ENCODE assay signal across 10 mouse cellular contexts in the genomic region with DNA sequence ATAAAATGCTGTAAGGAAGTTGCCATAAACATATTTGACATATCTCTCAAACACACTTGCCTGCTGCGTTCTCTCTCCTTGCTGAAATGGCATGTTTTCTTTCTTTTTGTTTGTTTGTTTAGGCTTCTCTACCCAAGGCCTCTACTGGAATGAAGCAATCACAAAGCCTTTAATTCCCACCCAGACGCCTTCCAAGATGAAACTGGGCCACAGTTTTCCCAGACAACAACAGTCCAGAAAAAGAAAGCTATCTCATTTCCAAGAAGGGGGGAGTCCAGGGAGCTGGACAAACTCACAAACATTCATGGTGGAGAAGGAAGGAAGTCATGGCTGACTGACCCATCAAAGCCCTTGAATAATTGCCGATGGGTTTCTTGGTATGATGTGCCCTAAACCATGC.
DNase-seq lines count a peak whose midpoint lies in the region; ATAC-seq and TF ChIP-seq lines count a peak whose summit lies in the region.
"Had no signal": no experiment of that assay in that cellular context is flagged by ENCODE, and none has a peak within 500 bp of the region (broad histone marks: within the 10 kb centered on the region; RNA-seq: fewer than 3 reads in every experiment).

No protein-coding gene starts in this region.

- no peak for ATAC-seq in intestine, postnatal 0 days
- ATAC-seq in lung, embryonic 14.5 days (ENCODE audit: insufficient read depth), result no peak

- no peaks in the 10 kb centered on the region for H3K36me3 ChIP-seq in intestine, postnatal 0 days (ENCODE audit: control insufficient read depth, insufficient read depth)
- no peaks in the 10 kb centered on the region for H3K36me3 ChIP-seq in lung, embryonic 14.5 days (ENCODE audit: insufficient read depth)
- H3K36me3 ChIP-seq: neural tube, embryonic 13.5 days had no signal

- peak overlapping the region; percentile 49 for H3K27ac ChIP-seq in brown adipose tissue, adult 24 weeks (replicated peaks; ENCODE audit: low read depth, low read length)
- peak overlapping the region; percentile 46; the same call in 1 of the 2 replicates for H3K27ac ChIP-seq in intestine, postnatal 0 days (ENCODE audit: low read depth, low read length)
- peak overlapping the region; percentile 93 for H3K27ac ChIP-seq in lung, embryonic 14.5 days (ENCODE audit: low read depth)

- no peaks in the 10 kb centered on the region for H3K27me3 ChIP-seq in intestine, postnatal 0 days (replicated peaks; ENCODE audit: control insufficient read depth, insufficient read depth, low read length)
- H3K27me3 ChIP-seq in lung, embryonic 14.5 days (ENCODE audit: insufficient read depth, low read length), result no peaks in the 10 kb centered on the region

- no peak for TF ChIP-seq CTCF in intestine, postnatal 0 days (IDR thresholded peaks at IDR 0.05; ENCODE audit: low read depth)
- no peak for TF ChIP-seq CTCF in lung, embryonic 14.5 days (IDR thresholded peaks at IDR 0.05; ENCODE audit: low read depth)

- 0 out of 2 replicates have a peak, but pooled peaks cover 2% of the 10 kb centered on the region for H3K4me1 ChIP-seq in brown adipose tissue, adult 24 weeks (ENCODE audit: control insufficient read depth, insufficient read depth, insufficient read length, low read length)
- no peaks in the 10 kb centered on the region for H3K4me1 ChIP-seq in intestine, postnatal 0 days (replicated peaks; ENCODE audit: control insufficient read depth, insufficient read depth, low read length)
- peaks cover 13% of the 10 kb centered on the region for H3K4me1 ChIP-seq in lung, embryonic 14.5 days (ENCODE audit: insufficient read depth)

- no peaks in the 10 kb centered on the region for H3K9me3 ChIP-seq in intestine, postnatal 0 days (ENCODE audit: control insufficient read depth)
- no peaks in the 10 kb centered on the region for H3K9me3 ChIP-seq in lung, embryonic 14.5 days (ENCODE audit: low read depth, low read length)
- H3K9me3 ChIP-seq: neural tube, embryonic 13.5 days had no signal

- DNase-seq in heart, adult 8-10 months (ENCODE audit: low spot score), result peak; percentile 74
- DNase-seq in lung, embryonic 14.5 days, result peak; percentile 67
- DNase-seq in spleen, adult 18-20 months, result no peak
- DNase-seq in retina, embryonic 14.5 days (ENCODE audit: low spot score), result no peak
- no peak for DNase-seq in spleen, postnatal 10 days (ENCODE audit: low spot score in 2 of 2)
- no peak for DNase-seq in cerebellum, postnatal 10 days
- DNase-seq: adrenal gland, postnatal 10 days had no signal

- 66% methylated on average over 3 of the region's 3 CpGs for WGBS in intestine, postnatal 0 days
- 44% methylated on average over 3 of the region's 3 CpGs for WGBS in lung, embryonic 14.5 days

- no peak overlapping the region for H3K9ac ChIP-seq in intestine, postnatal 0 days (ENCODE audit: low read depth, low read length)
- H3K9ac ChIP-seq in lung, embryonic 14.5 days, result no peak overlapping the region
- H3K9ac ChIP-seq: neural tube, embryonic 13.5 days had no signal

- no peak overlapping the region for H3K4me2 ChIP-seq in intestine, postnatal 0 days (replicated peaks; ENCODE audit: low read depth)
- H3K4me2 ChIP-seq in lung, embryonic 14.5 days, result no peak overlapping the region

- no peak overlapping the region for H3K4me3 ChIP-seq in brown adipose tissue, adult 24 weeks (ENCODE audit: insufficient read depth, low read depth, low read length)
- no peak overlapping the region for H3K4me3 ChIP-seq in intestine, postnatal 0 days (ENCODE audit: low read depth, low read length)
- H3K4me3 ChIP-seq in lung, embryonic 14.5 days (ENCODE audit: low read depth, low read length), result no peak overlapping the region
- H3K4me3 ChIP-seq: neural tube, embryonic 13.5 days had no signal

Comparison
In these comparisons a context has a peak if more than half of its experiments do, and no peak if none do; other contexts are left out.
1. DNase-seq: peak in heart, adult 8-10 months (single experiment) and lung, embryonic 14.5 days (single experiment); none in spleen, adult 18-20 months (0 of 2), retina, embryonic 14.5 days (single experiment), spleen, postnatal 10 days (0 of 2) and cerebellum, postnatal 10 days (0 of 2).
2. Peak in every context shown above with its lines, with median percentiles within 50 percentile points of each other: H3K27ac ChIP-seq.